Mouse (Mus musculus): ENCODE results near the gene Dpm2.

Dpm2 gene

DNA sequence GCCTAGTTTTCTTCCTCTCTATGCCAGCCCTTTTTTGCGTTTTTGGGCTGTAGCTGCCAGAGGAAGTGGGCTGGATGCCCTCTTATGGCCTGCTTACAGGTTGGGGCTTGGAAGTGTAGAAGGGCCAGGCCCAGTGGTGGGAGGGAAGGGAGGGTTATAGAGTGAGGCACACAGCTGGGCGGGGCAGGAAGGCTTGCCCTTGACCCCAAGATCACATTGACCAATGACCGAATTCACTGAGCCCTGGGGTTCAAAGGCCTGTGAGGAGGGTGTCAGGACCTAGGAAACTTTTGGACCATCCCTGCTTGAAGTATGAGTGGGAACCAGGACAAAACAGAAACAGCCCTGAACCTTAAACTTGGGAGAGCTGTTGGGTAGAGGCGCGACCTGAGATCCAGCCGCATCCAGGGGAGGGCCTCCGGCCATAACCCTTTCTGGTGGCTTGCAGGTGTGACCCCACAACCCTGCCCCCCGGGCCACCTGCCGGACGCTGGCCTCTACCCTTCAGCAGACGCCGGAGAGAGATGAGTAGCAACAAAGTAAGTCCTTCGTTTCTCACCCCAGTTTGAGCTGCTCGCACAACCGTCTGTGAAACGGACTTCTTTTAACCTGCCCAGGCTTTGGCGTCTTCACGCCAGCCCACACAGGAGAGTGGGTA is 38.2 kb downstream of the Dpm2 start:
- DNase-seq (ENCODE audit: low read depth, low spot score): peak; percentile 80

DNA sequence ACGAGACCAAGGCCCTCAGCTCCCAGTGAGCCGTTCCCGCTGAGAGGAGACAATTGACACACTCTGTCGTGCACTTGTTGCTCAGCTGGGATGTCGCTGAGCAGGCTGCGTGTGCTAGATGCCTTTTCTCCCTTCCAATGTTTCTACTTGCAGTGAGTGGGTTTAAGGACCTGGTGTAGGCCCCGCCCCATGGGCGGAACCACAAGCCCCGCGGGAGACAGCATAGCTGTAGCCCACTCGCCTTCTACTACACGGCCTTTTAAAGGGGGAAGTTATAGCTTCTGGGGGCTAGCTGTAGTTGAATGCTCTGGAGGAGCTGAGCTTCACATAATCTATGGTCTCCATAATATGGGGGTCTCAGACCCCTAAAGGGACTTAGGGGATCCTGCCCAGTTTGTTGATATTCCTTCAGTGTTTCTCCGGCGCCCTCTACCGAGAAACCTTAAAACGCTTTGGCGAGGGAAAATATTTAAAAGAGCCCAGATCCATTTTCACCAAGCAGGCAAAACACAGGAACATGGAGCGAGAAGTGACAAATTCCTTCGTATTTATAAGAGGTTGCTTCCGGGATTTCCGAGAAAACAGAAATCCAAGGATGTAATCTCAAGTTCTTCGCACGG is 40.1 kb downstream of the Dpm2 start:
- DNase-seq (ENCODE audit: low read depth, low spot score): peak; percentile 78

DNA sequence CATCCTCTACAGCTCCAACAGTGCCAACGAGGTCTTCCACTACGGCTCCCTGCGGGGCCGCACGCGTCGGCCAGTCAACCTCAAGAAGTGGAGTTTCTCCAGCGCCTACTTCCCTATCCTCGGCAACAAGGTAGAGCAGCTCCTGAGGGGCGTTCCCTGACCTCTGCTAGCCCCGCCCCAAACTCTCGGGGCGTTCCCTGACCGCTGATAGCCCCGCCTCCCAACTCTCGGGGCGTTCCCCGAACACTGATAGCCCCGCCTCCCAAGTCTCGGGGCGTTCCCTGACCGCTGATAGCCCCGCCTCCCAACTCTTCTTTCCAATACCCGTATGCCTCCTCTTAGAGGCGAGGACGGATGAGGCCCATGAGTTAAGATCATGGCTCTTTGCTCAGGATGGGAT is 41.6 kb downstream of the Dpm2 start:
- DNase-seq (ENCODE audit: low read depth, low spot score): peak; percentile 89

DNA sequence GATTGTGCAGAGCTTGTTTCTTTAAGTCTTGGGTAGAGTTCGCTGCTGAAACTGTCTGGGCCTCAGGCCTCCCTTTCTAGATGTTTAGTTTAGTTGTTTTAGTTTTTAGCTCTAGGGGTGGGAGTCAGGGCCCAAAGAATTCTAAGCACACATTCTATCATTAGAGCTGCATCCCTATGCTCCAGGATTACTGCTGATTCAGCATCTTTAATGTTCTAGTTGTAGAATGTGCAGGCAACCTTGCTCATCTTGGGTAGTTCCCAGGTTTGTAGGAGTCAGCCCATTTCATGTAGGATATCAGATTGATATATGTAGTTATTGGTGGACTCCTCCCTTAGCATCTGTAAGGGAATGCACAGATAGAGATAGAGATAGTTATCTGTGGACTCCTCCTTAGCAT is 46.5 kb downstream of the Dpm2 start:
- no peak for DNase-seq (ENCODE audit: low read depth, low spot score)

DNA sequence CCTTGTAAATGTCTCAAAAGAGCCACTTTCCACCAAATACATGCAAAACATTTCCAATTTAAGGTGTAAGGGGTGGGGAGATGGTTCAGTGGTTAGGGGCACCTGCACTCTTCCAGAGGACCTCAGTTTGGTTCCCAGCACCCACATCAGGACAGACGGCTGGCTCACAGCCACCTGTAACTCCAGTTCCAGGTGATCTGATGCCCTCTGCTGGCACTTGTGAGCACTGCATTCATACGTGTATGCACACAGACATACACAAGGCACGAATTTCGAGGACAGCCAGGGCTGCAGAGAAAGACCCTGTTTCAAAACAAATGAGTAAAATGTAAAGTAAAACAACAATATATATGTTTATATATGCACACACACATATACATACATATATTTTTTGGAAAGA is 46.9 kb downstream of the Dpm2 start:
- DNase-seq (ENCODE audit: low read depth, low spot score): peak; percentile 78

DNA sequence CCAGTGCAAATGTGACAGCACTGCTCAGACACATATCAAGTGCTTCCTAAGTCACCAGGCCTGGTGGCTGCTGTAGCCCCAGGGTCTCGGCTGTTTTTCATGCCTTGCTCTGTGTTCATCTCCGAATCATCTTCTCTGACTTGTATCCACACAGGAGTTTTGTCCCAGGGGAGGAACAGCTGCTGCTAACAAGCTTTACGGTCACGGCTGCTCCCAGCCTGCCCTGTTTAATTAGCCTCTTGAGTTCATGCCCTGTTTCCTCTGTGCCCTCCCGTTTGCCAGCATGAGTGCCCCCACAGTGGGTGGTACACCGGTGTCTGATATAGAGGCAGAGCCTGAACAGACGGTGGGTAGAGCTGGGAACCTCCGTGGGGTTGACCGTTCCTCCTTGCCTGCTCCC is 47.4 kb downstream of the Dpm2 start:
- no peak for DNase-seq (ENCODE audit: low read depth, low spot score)

DNA sequence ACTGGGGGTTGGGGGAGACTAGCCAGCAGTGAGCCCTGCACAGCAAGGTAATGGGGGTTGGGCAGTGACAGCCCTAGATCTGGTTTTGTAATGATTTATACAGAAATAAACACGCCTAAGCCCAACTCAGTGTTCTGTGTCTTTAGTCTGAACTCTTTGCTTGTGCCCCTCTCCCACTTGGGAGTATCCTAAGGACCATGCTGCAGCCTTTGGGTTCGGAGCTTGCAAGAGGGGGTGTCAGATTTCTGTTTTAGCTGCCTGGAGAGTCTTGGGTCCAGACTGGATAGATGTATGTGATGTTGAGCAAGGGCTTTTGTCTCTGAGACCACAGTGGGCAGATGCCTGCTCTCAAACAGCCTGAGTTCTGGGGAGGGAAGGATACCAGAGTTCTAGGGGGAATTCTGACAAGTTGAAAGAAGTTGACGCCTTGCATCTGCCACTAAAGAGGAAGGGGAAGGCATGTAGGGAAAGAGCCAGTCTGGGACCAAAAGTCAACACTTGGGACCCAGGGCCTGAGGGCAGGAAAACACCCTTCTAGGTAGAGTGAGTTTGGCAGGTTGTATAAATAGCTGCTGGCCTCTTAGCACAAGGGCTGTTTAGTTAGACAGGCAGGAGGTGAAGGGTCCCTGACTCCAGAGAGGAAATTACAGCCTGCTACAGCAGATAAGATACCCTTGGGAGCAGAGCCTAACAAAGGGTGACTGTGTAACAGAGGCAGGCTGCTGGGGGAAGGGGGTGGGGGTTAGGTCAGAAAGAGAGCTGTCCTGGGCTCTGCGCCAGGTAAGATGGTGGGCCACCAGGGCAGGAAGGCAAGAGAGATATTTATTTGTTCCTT is 50.2 kb downstream of the Dpm2 start:
- no peak for DNase-seq (ENCODE audit: low read depth, low spot score)

DNA sequence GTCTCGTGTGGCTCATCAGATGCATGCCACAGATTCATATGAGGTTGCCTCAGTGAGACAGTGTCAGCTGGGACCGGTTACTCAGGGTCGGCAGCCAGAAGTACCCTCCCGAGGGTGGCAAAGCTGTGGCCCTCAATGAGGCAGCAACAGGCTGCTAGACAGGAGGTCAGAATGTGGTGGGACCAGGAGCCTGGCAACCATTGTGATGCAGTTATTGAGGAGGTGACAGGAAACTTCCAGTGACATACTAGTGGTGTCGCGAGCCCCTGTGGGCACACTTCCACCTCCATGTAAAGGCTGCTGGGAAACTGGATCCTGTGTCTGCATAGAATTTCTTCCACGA is 50.8 kb downstream of the Dpm2 start, which contains the start of gene Ak1:
Gene Ak1 (plus strand): TSS at position 242 of the 343 bp plus-strand sequence.
- no peak for DNase-seq (ENCODE audit: low read depth, low spot score)

All from R1 (cell line).